Comparison of ENCODE assay signal across 34 mouse cellular contexts in the genomic region with DNA sequence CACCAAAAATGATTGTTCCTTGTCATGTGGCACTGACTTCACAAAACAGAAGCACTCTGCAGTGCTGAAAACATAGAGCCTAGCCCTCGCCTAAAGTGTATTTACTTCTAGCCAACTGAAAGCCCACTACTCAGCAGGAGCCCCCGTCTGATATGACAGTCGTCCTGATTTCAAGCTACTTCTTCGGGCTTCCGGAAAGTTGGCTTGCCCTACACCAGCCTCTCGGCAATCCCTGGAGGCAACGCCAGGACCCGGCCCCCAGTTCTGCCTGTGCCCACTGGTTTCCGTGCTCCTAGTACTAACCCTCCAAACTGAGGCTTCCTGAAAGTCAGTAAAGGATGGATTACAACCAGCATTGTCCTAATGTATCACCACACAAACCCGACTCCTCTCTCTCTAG.
"Had no signal": no experiment of that assay in that cellular context is flagged by ENCODE, and none has a peak within 500 bp of the region (broad histone marks: within the 10 kb centered on the region; RNA-seq: fewer than 3 reads in every experiment).

No protein-coding gene starts in this region.

- DNase-seq: heart, postnatal 10 days; heart, postnatal 14 days; heart, postnatal 36 days; kidney, adult 11 months; kidney, adult 18-20 months; kidney, adult 2 months; kidney, adult 8-10 months; kidney, adult 9 months; kidney, postnatal 10 days; kidney, postnatal 14 days; kidney, postnatal 25 days; kidney, postnatal 36 days; kidney, postnatal 4 days; layer of hippocampus, adult 9-11 months; layer of hippocampus, postnatal 36 days had no signal

- H3K36me3 ChIP-seq: heart, embryonic 12.5 days; heart, embryonic 13.5 days; heart, embryonic 15.5 days; hindbrain, embryonic 10.5 days; hindbrain, embryonic 12.5 days; hindbrain, embryonic 13.5 days; hindbrain, embryonic 15.5 days; intestine, embryonic 15.5 days; kidney, embryonic 15.5 days had no signal

- H3K9ac ChIP-seq: heart, embryonic 12.5 days; heart, embryonic 13.5 days; heart, embryonic 15.5 days; hindbrain, embryonic 12.5 days; hindbrain, embryonic 13.5 days; hindbrain, embryonic 14.5 days; hindbrain, embryonic 15.5 days; intestine, embryonic 15.5 days; kidney, embryonic 15.5 days had no signal

- H3K4me2 ChIP-seq: heart, embryonic 11.5 days; heart, embryonic 12.5 days; heart, embryonic 13.5 days; heart, embryonic 15.5 days; hindbrain, embryonic 12.5 days; hindbrain, embryonic 13.5 days; hindbrain, embryonic 14.5 days; hindbrain, embryonic 15.5 days; intestine, embryonic 15.5 days; kidney, embryonic 15.5 days had no signal

- H3K27me3 ChIP-seq: heart, embryonic 12.5 days; heart, embryonic 13.5 days; heart, embryonic 15.5 days; hindbrain, embryonic 12.5 days; hindbrain, embryonic 13.5 days; hindbrain, embryonic 15.5 days; intestine, embryonic 15.5 days; kidney, embryonic 15.5 days had no signal

- H3K4me3 ChIP-seq: heart, embryonic 12.5 days; heart, embryonic 13.5 days; heart, embryonic 15.5 days; hindbrain, embryonic 10.5 days; hindbrain, embryonic 12.5 days; hindbrain, embryonic 13.5 days; hindbrain, embryonic 15.5 days; intestine, embryonic 15.5 days; kidney, embryonic 15.5 days; layer of hippocampus, adult 2 months; left cerebral cortex, adult 2 months had no signal

- H3K9me3 ChIP-seq: heart, embryonic 12.5 days; heart, embryonic 13.5 days; heart, embryonic 15.5 days; hindbrain, embryonic 10.5 days; hindbrain, embryonic 12.5 days; hindbrain, embryonic 13.5 days; hindbrain, embryonic 15.5 days; intestine, embryonic 15.5 days; kidney, embryonic 15.5 days had no signal

- ATAC-seq: hindbrain, embryonic 16.5 days; hindbrain, postnatal 0 days; inflammation-experienced regulatory T-cells, adult 6 months; intestine, embryonic 15.5 days; intestine, embryonic 16.5 days; intestine, postnatal 0 days had no signal

- H3K27ac ChIP-seq: heart, embryonic 13.5 days; heart, embryonic 15.5 days; hindbrain, embryonic 10.5 days; hindbrain, embryonic 12.5 days; hindbrain, embryonic 13.5 days; hindbrain, embryonic 14.5 days; hindbrain, embryonic 15.5 days; hindbrain, postnatal 0 days; intestine, embryonic 15.5 days; kidney, embryonic 15.5 days; kidney, postnatal 0 days; layer of hippocampus, adult 2 months; left cerebral cortex, adult 2 months had no signal

- H3K4me1 ChIP-seq: hindbrain, embryonic 10.5 days; hindbrain, embryonic 12.5 days; hindbrain, embryonic 13.5 days; hindbrain, embryonic 15.5 days; intestine, embryonic 15.5 days; kidney, embryonic 15.5 days had no signal
